ENCODE assay signal across 7 mouse cellular contexts in the genomic region with DNA sequence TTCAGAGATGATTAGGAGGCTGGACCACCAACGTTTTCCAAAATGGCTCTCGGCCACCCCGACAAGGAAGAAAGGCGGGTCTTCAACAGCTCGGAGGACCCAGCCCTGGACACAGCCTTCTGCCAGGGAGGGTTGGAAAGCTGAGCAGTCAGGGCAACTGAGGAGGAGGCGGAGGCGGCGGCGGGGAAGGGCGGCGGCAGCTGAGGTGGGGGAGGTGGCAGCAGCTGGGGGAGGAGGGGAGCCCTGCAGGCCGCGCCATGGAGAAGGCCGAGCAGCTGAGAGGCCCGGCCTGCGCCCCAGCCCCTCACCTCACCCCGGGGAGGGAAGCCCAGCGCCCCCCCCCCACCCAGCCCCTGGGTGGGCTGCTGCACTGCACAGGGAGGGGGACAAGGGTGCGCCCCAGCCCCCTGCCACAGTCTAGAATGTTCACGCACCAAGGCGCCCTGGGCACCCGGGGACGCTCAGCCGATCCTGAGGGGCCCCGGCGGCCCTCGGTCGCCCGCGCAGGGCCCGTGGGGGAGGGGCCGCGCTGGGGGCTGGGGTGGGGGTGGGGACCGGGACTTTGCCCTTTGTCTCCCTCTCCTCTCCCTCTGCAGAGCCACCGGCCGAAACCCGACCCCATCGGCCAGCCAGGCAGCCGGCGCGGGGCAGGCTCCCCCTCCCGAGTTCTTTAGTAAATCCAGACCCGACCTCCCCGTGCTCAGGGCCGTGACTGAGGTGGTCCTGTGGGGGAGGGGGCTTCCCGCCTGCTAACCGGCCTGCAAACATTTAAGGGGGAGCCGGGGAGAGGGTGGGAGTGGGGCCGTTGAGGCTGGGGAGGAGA. TPM values are rescaled to one million over a fixed set of nuclear protein-coding genes. Genes with fewer than 3 reads are reported as not detected.
DNase-seq lines count a peak whose midpoint lies in the region; ATAC-seq and TF ChIP-seq lines count a peak whose summit lies in the region.

No protein-coding gene starts in this region.

- H3K9ac ChIP-seq in lung, embryonic 15.5 days = peak overlapping the region; percentile 61
- peak overlapping the region; percentile 82 for H3K9ac ChIP-seq in embryonic facial prominence, embryonic 13.5 days
- H3K9ac ChIP-seq in hindbrain, embryonic 11.5 days (ENCODE audit: low read depth, low read length) = peak overlapping the region; percentile 89
- H3K9ac ChIP-seq in liver, postnatal 0 days (replicated peaks) = peak overlapping the region; percentile 68

- peak overlapping the region; percentile 76 for H3K27ac ChIP-seq in lung, embryonic 15.5 days
- H3K27ac ChIP-seq in embryonic facial prominence, embryonic 13.5 days = peak overlapping the region; percentile 95
- H3K27ac ChIP-seq in hindbrain, embryonic 11.5 days (ENCODE audit: low read depth, low read length) = peak overlapping the region; percentile 100
- H3K27ac ChIP-seq in liver, postnatal 0 days (ENCODE audit: low read depth) = peak overlapping the region; percentile 76

- TF ChIP-seq CTCF in liver, postnatal 0 days (IDR thresholded peaks at IDR 0.05; ENCODE audit: low read depth) = no peak

- H3K4me1 ChIP-seq in lung, embryonic 15.5 days = peaks cover 65% of the 10 kb centered on the region
- H3K4me1 ChIP-seq in embryonic facial prominence, embryonic 13.5 days = peaks cover 74% of the 10 kb centered on the region
- peaks cover 17% of the 10 kb centered on the region for H3K4me1 ChIP-seq in hindbrain, embryonic 11.5 days (replicated peaks; ENCODE audit: control insufficient read depth, insufficient read depth, low read length)
- peaks cover 26% of the 10 kb centered on the region for H3K4me1 ChIP-seq in liver, postnatal 0 days (ENCODE audit: insufficient read depth)

- WGBS in lung, embryonic 15.5 days = 5% methylated on average over 32 of the region's 49 CpGs
- under 1% methylated on average over 45 of the region's 49 CpGs for whole genome bisulfite sequencing in embryonic facial prominence, embryonic 13.5 days
- 1% methylated on average over 36 of the region's 49 CpGs for WGBS in hindbrain, embryonic 11.5 days
- 33% methylated on average over 21 of the region's 49 CpGs for WGBS in liver, postnatal 0 days (ENCODE audit: insufficient replicate concordance)

- ATAC-seq in lung, embryonic 15.5 days (ENCODE audit: borderline replicate concordance, extremely low read depth, low FRiP score, low TSS enrichment) = peak; percentile 67
- ATAC-seq in embryonic facial prominence, embryonic 13.5 days (ENCODE audit: insufficient number of reproducible peaks, insufficient read depth, low FRiP score, low TSS enrichment, low read depth) = peak; percentile 68
- ATAC-seq in hindbrain, embryonic 11.5 days (ENCODE audit: low FRiP score) = peak; percentile 92
- peak; percentile 64 for ATAC-seq in liver, postnatal 0 days

- TF ChIP-seq EP300 in liver, postnatal 0 days (IDR thresholded peaks at IDR 0.05; ENCODE audit: low read depth) = no peak

- peak overlapping the region; percentile 84 for H3K4me2 ChIP-seq in lung, embryonic 15.5 days
- H3K4me2 ChIP-seq in embryonic facial prominence, embryonic 13.5 days = peak overlapping the region; percentile 86
- peak overlapping the region; percentile 86 for H3K4me2 ChIP-seq in hindbrain, embryonic 11.5 days (replicated peaks; ENCODE audit: low read depth, low read length)
- peak overlapping the region; percentile 76 for H3K4me2 ChIP-seq in liver, postnatal 0 days (ENCODE audit: low read depth, low read length)

- H3K4me3 ChIP-seq in lung, embryonic 15.5 days = peak overlapping the region; percentile 44
- H3K4me3 ChIP-seq in embryonic facial prominence, embryonic 13.5 days = peak overlapping the region; percentile 47
- peak overlapping the region; percentile 47 for H3K4me3 ChIP-seq in hindbrain, embryonic 11.5 days (ENCODE audit: low read depth, low read length)
- H3K4me3 ChIP-seq in liver, postnatal 0 days (ENCODE audit: low read depth, low read length) = peak overlapping the region; percentile 52

- no peak for DNase-seq in lung, postnatal 36 days
- DNase-seq in hindbrain, embryonic 11.5 days (ENCODE audit: low spot score) = peak; percentile 83
- peak; percentile 54 for DNase-seq in liver, postnatal 0 days
- DNase-seq in yolk sac, embryonic 10.5 days (ENCODE audit: low spot score) = peak; percentile 95
- DNase-seq in layer of hippocampus, adult 8-10 months (ENCODE audit: low spot score in 2 of 2) = no peak

- no peaks in the 10 kb centered on the region for H3K27me3 ChIP-seq in lung, embryonic 15.5 days
- no peaks in the 10 kb centered on the region for H3K27me3 ChIP-seq in embryonic facial prominence, embryonic 13.5 days
- no peaks in the 10 kb centered on the region for H3K27me3 ChIP-seq in hindbrain, embryonic 11.5 days (ENCODE audit: control insufficient read depth, insufficient read depth, low read length)
- no peaks in the 10 kb centered on the region for H3K27me3 ChIP-seq in liver, postnatal 0 days (ENCODE audit: insufficient read depth, low read length)

- no peaks in the 10 kb centered on the region for H3K9me3 ChIP-seq in lung, embryonic 15.5 days
- H3K9me3 ChIP-seq in embryonic facial prominence, embryonic 13.5 days = no peaks in the 10 kb centered on the region
- peaks cover 3% of the 10 kb centered on the region; the same call in 1 of the 2 replicates for H3K9me3 ChIP-seq in hindbrain, embryonic 11.5 days (ENCODE audit: control insufficient read depth, low read length)
- no peaks in the 10 kb centered on the region for H3K9me3 ChIP-seq in liver, postnatal 0 days (ENCODE audit: low read length)

- H3K36me3 ChIP-seq in lung, embryonic 15.5 days = no peaks in the 10 kb centered on the region
- H3K36me3 ChIP-seq in embryonic facial prominence, embryonic 13.5 days = peaks cover 24% of the 10 kb centered on the region
- H3K36me3 ChIP-seq in hindbrain, embryonic 11.5 days (ENCODE audit: control insufficient read depth, insufficient read depth, low read length) = 0 out of 2 replicates have a peak, but pooled peaks cover 4% of the 10 kb centered on the region
- no peaks in the 10 kb centered on the region for H3K36me3 ChIP-seq in liver, postnatal 0 days (replicated peaks; ENCODE audit: insufficient read depth, low read length)

RNA-seq across cellular contexts. Expression of a gene that starts 14.6 kb away (rescaled TPM):
- 36.0 and 36.6 TPM in 2 replicates for polyA plus RNA-seq in lung, embryonic 15.5 days (2015; fragmentation: Nextera tagmentation; extraction: Ambion mirVana)
- polyA plus RNA-seq in embryonic facial prominence, embryonic 13.5 days (2015; fragmentation: Nextera tagmentation; extraction: Ambion mirVana) = 52.6 and 65.4 TPM in 2 replicates
- 80.6 and 83.9 TPM in 2 replicates for polyA plus RNA-seq in hindbrain, embryonic 11.5 days (2014; fragmentation: Nextera tagmentation; extraction: Ambion mirVana)
- polyA plus RNA-seq in liver, postnatal 0 days (2015; fragmentation: Nextera tagmentation; extraction: Ambion mirVana) = 1.6 and 2.8 TPM in 2 replicates
- not detected for total RNA-seq in layer of hippocampus, adult 8-10 months (2022)

RNA-seq across cellular contexts. Expression of a gene that starts 33.2 kb away (rescaled TPM):
- polyA plus RNA-seq in lung, embryonic 15.5 days (2015; fragmentation: Nextera tagmentation; extraction: Ambion mirVana) = not detected in 2 replicates
- not detected in 2 replicates for polyA plus RNA-seq in embryonic facial prominence, embryonic 13.5 days (2015; fragmentation: Nextera tagmentation; extraction: Ambion mirVana)
- polyA plus RNA-seq in hindbrain, embryonic 11.5 days (2014; fragmentation: Nextera tagmentation; extraction: Ambion mirVana) = not detected in 2 replicates
- not detected in 2 replicates for polyA plus RNA-seq in liver, postnatal 0 days (2015; fragmentation: Nextera tagmentation; extraction: Ambion mirVana)
- total RNA-seq in layer of hippocampus, adult 8-10 months (2022) = not detected

RNA-seq across cellular contexts. Expression of a gene that starts 43.6 kb away (rescaled TPM):
- polyA plus RNA-seq in lung, embryonic 15.5 days (2015; fragmentation: Nextera tagmentation; extraction: Ambion mirVana) = 91.4 and 94.6 TPM in 2 replicates
- 95.5 and 107 TPM in 2 replicates for polyA plus RNA-seq in embryonic facial prominence, embryonic 13.5 days (2015; fragmentation: Nextera tagmentation; extraction: Ambion mirVana)
- 47.3 and 48.8 TPM in 2 replicates for polyA plus RNA-seq in hindbrain, embryonic 11.5 days (2014; fragmentation: Nextera tagmentation; extraction: Ambion mirVana)
- 46.9 and 47.5 TPM in 2 replicates for polyA plus RNA-seq in liver, postnatal 0 days (2015; fragmentation: Nextera tagmentation; extraction: Ambion mirVana)
- 100 to 1,000 TPM in 1 of 4 experiments, 10 to 100 TPM in 3; 88.0 to 114 (median 95.9) TPM for total RNA-seq in layer of hippocampus, adult 8-10 months (2022)

Comparison
In these comparisons a context has a peak if more than half of its experiments do, and no peak if none do; other contexts are left out.
1. DNase-seq: peak in hindbrain, embryonic 11.5 days (single experiment), liver, postnatal 0 days (single experiment) and yolk sac, embryonic 10.5 days (single experiment); none in lung, postnatal 36 days (single experiment) and layer of hippocampus, adult 8-10 months (0 of 2).
2. Peak in every context shown above with its lines, with median percentiles within 50 percentile points of each other: ATAC-seq, H3K27ac ChIP-seq, H3K4me2 ChIP-seq, H3K4me3 ChIP-seq and H3K9ac ChIP-seq.